Mouse (Mus musculus): Measurements from ENCODE around the gene F2r.

F2r gene

DNA sequence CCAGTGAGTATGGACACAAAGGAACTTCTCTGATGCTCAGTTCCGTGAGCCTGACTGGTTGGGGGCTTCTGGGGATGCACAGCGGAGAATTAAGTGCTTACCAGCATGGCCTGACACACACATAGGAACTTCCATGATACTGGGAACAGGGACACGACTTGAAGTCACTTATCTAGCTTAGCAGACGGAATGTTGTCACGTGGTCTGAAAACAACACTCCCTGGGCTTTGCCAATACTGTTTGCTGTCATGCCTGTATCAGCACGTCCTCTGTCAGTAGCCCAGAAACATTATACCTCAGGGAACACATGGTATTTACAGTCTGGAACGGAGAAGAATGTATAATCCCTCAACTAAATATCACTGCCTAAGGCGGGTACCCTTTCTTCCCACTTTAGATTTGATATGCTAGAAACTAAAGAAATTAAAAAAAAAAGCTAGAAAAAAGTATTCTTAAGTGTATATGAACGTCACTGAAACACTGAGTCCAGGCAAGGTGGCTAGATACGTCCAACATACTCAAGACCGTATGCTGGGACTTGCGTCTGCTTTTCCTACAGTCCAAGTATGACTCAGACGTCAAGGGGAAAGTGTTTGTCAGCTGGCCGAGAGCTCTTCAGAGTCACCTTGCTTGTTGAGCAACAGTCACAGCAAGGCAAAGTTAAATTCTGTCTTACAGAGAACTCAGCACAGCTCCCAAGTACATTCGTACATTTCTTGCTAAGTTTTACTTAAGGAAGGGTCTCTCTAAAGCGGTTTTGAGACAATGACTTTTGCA, 7.3 kb downstream of the F2r start:
- POLR2A ChIA-PET = interaction anchor here (0.6 to 1.7 kb wide), 14 partner anchors 8 to 147 kb away, joined by 3 to 6 read pairs (median 3); no protein-coding TSS in a partner anchor
- CTCF ChIA-PET = interaction anchor here in 1 of 4 experiments (0.6 kb wide), 2 partner anchors 11 to 463 kb away, joined by 3 to 6 read pairs; no protein-coding TSS in a partner anchor

DNA sequence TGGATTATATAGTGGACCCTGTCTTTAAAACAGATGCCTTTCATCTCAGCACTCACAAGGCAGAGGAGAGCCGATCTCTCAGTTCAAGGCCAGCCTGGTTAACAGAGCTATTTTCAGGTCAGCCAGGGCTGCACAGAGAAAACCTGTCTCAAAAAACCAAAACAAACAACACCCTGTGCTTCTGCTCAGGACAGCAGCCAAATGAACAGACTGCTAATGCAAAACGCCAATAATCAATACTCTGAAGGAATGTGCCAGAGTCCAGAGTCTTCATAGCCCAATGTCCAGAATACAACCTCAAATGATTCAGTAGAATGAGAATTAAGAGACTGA, 9.2 kb downstream of the F2r start:
- CTCF ChIA-PET = no interaction called here

DNA sequence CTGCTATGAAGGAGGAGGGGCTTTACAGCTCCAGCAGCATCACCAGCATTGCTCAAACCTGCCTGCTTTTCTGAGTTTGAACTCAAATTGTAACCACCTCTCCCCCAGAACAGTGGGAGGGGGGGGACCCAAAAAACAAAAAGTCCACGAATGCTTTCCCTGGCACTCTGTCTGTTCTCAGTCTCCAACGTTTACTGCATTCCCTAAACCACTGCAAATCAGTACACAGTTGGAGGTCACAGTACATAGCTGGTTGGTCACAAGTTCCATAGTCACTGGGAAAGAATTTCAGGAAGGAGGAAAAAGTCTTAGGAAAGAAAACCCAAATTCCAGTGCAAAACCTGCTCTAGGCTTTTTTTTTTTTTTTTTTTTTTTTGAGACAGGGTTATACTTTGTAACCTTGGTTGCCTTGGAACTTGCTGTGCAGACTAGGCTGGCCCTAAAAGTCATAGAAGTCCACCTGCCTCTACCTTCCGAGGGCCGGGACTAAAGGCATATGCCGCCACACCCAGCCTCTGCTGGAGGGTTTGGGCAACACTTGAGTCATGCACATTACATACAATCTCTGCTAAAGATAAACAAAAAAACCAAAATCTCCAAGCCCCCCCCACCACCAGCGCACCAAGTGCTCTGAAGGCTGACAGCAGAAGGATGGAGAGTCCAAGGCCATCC, 9.7 kb downstream of the F2r start:
- ChIA-PET POLR2A (interaction anchor here in 3 of 4 experiments (0.7 to 5.4 kb wide), 8 partner anchors 9 to 73 kb away, joined by 3 to 53 read pairs (median 7); partner anchors contain the start of gene F2r (in 3 of the 3)), CTCF (interaction anchor here in 2 of 4 experiments (0.6 to 0.7 kb wide), 2 partner anchors 24 to 1398 kb away, joined by 3 to 6 read pairs; no protein-coding TSS in a partner anchor)

More for the DNA sequence above, 9.2 kb downstream of the F2r start:
- POLR2A ChIA-PET = interaction anchor here in 3 of 4 experiments (0.5 to 5.4 kb wide), 8 partner anchors 9 to 46 kb away, joined by 3 to 53 read pairs (median 4); partner anchors contain the start of gene F2r (in 3 of the 3)

DNA sequence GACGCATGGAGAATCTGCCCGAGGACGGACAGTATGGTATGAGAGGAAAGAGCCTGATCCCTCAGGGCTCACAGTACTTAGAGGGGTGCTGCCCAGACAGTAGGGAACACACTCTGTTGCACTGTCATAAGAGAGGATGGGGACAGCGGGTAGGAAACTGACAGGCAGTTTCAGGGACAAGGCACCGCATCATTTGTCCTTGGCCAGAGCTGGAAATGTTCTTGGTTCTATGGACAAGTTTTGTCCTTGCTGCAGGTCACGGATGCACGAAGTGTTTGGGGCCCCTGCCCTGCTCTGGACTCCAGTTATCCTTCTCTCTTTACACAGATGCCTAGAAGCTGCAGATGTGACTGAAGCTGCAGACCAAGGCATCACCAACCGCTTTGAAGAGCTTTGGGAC, 11.3 kb downstream of the F2r start:
- ChIA-PET POLR2A (interaction anchor here in 3 of 4 experiments (1.2 to 5.4 kb wide), 9 partner anchors 9 to 72 kb away, joined by 4 to 53 read pairs (median 8); partner anchors contain the start of gene F2r (in 3 of the 3)), CTCF (no interaction called here)

DNA sequence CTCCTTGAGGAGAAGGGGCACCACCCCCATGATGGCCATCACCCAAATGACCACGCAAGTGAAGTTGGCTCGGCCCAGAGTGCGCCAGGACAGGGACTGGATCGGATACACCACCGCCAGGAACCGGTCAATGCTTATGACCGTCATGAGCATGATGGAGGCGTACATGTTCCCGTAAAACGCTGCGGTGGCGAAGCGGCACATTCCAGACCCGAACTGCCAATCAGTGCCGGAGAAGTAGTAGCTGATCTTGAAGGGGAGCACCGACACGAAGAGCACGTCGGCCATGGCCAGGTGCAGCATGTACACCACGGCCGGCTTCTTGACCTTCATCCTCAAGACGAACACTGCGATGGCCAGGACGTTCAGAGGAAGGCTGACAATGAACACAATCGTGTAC, 14.0 kb downstream of the F2r start:
- ChIA-PET POLR2A (interaction anchor here in 3 of 4 experiments (1.4 to 5.6 kb wide), 4 partner anchors 14 to 68 kb away, joined by 4 to 61 read pairs (median 20); partner anchors contain the start of gene F2r (in 3 of the 3)), CTCF (no interaction called here)

DNA sequence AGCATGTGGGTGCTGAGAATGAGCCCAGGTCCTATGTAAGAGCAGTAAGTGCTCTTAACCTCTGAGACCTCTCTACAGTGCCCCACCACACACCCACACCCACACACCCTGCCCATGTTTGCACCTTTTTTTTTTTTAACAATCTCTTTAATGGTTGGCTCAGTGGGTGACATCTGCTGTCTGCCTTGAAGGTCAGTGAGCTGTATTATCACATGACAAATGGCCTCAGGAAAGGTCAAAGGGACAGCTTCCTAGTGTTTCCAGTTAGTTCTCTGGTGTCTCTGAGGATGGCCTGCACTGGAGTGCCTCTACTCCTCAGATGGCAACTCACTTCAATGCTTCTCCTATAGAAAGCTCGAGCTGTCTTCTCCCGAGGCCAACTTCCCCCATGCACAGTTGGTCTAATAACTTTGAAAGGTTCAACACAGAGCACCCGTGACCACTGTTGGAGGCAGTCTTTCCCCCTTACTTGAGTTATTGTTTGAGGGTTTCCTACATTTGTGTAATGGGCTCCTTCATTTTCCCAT, 18.4 kb downstream of the F2r start:
- POLR2A ChIA-PET = interaction anchor here (0.5 to 5.6 kb wide), 16 partner anchors 8 to 1692 kb away, joined by 3 to 61 read pairs (median 3); partner anchors contain the start of gene F2r (in 3 of the 4)

DNA sequence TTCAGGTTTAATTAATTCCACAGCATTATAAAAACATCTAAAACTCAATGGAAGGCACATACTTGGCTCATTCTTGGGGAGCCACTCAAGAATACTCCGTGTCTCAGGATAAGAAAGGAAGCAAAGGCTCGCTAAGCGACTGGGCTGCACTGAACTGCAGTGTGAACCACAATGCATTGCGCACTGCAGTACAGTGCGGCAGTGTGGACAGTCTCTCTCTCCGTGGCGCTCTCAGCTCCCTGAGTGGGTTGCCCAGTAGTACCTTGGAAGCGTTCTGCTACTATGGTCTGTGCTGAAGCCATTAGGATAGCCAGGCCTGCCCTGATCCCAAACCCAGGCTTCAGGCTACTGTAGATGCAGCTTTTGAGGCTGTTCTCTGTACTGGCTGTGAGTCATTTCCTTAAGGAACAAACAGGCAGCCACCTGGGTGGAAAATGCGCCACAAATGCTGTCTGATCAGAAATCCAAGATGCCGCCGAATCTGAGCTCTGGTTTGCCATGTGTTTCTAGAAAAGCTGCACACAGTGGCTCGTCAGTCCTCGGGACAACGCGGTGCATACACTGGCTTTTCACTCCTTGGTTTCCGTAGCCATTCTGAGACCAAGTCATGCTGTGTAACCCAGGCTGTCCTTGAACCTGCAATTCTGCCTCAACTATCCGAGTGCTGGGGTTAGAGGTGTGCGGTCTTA, 19.9 kb downstream of the F2r start:
- ChIA-PET CTCF (no interaction called here), POLR2A (interaction anchor here (0.6 to 3.2 kb wide), 15 partner anchors 8 to 41 kb away, joined by 3 to 20 read pairs (median 3); partner anchors contain the start of gene F2r (in 3 of the 4))

More for the DNA sequence above, 18.4 kb downstream of the F2r start:
- CTCF ChIA-PET = interaction anchor here in 1 of 4 experiments (0.5 to 0.7 kb wide), 4 partner anchors 11 to 302 kb away, joined by 3 to 28 read pairs (median 4); partner anchors contain the start of gene F2r

DNA sequence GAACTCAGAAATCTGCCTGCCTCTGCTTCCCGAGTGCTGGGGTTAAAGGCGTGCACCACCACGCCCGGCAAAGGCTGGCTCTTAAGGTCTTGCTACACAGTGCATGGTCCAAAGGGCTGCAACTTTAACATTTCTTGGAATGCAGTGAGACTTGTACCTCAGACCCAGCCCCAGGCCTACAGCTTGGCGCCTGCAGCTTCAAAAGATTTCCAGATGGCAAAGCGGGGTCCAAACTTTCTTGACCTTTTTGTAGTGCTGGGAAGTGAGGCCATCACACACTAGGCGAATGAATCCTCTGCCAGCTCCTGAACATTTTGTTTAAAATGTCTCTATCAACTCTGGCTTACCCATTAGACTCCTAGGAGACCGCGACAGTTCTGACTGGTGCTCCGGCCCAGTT, 20.7 kb downstream of the F2r start:
- ChIA-PET POLR2A (interaction anchor here (0.6 to 3.2 kb wide), 17 partner anchors 9 to 782 kb away, joined by 3 to 20 read pairs (median 4); partner anchors contain the start of gene F2r (in 3 of the 4)), CTCF (interaction anchor here in 2 of 4 experiments (0.6 to 0.7 kb wide), 2 partner anchors 9 to 910 kb away, joined by 3 read pairs; no protein-coding TSS in a partner anchor)

DNA sequence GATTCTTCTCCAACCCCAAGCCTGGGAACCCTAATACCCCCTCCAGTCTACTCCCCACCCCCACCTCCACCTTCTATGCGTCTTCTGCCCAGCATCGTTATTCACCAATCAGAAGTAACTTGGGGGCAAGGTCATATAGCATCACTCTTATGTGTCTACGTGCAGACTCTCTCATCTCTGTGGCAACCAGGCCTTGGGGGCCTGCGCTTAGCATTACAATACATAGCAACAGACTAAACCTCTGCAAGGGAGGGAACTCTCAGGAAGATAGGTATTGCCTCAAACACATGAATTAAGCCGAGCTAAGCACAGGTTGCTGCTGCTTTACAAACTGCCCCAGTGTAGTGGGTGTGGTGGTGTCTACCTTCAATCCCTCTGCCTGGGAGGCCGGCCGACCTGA, 21.6 kb downstream of the F2r start:
- POLR2A ChIA-PET = interaction anchor here in 1 of 4 experiments (1.0 to 3.2 kb wide), 4 partner anchors 9 to 62 kb away, joined by 4 to 20 read pairs (median 4); partner anchors contain the start of gene F2r

DNA sequence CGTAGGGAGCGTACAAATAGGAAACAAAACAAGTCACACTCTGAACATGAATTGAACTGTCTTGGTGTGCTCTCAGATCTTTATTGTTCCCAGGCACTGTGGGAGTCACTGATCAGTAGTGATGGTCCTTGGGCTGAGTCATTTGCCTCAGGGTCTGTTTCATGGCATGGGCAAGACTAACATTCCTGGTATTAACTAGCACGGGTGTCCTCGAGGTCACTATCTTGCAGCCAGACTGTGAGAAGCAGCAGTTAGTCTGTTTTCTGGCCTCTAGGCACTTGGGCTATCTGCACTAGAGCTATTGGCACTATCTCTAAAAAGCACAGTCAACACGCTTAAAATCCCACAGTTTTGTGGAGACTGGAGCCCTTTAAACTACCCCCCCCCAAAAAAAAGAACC, 22.4 kb downstream of the F2r start:
- CTCF ChIA-PET = interaction anchor here in 1 of 4 experiments (0.7 kb wide), 1 partner anchor 92 kb away, joined by 3 read pairs; no protein-coding TSS in a partner anchor
- POLR2A ChIA-PET = interaction anchor here in 1 of 4 experiments (1.0 to 3.2 kb wide), 3 partner anchors 9 to 23 kb away, joined by 4 to 20 read pairs (median 4); partner anchors contain the start of gene F2r

More for the DNA sequence above, 21.6 kb downstream of the F2r start:
- CTCF ChIA-PET = no interaction called here

DNA sequence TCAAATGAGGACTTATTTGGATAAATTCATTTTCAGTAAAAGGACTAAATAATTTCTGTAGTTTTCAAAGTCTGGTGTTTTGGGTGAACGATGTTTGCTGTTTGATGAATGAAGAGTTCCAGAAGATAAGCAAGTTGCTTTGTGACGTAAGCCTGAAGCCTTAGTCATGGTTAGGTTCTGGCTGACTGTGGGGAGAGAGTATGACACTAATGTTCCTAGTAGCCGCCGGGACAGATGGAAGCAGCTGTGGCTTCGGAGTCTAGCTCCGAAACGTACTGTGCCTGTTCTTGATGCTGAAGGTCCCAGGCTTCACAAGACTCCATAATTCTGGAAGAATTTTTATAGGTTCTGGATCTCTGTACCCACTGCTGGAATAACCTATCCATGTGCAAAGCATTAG, 22.9 kb downstream of the F2r start:
- CTCF ChIA-PET = interaction anchor here in 1 of 4 experiments (0.7 kb wide), 1 partner anchor 93 kb away, joined by 3 read pairs; no protein-coding TSS in a partner anchor
- POLR2A ChIA-PET = interaction anchor here in 1 of 4 experiments (1.0 to 1.4 kb wide), 2 partner anchors 8 to 12 kb away, joined by 4 read pairs; no protein-coding TSS in a partner anchor

DNA sequence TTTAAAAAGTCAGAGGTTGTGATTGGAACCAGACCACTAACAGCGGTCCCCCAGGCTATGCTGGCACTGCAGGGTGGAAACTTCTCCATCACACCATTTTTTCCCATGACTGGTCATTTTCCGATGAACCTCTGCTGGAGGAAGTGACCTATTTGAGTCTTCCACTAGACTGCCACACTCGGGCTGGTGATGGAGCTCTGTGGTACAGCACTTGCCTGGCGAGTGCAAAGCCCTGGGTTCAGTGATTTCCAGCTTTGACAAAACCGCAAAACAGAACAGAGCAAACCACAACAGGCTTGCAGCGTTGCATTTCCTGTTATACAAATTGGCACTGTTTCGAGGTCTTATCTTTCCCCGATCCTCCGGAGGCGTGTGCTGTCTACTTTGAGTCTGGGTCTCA, 25.4 kb downstream of the F2r start:
- POLR2A ChIA-PET = interaction anchor here in 3 of 4 experiments (0.5 to 1.6 kb wide), 3 partner anchors 12 to 24 kb away, joined by 4 to 6 read pairs (median 5); no protein-coding TSS in a partner anchor
- CTCF ChIA-PET = no interaction called here

DNA sequence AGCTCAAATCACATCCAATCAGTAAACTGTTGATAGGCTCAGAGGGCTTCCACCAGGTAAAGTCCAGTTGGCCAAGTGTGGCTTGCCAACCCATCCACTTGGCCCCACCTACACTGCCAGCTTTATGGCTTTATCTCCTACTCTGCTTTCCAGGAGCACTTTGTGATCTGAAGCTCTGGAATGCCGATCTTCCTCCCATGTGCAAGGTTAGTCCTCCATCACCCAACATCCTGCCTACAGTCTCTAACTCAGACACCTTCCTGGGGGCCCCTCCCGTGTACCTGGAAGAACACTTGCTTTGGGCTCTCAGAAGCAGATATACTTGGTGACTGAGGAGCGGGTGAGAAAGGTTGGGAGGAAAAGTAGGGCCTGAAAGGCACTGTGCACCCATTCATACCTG, 26.7 kb downstream of the F2r start:
- ChIA-PET POLR2A (interaction anchor here in 2 of 4 experiments (0.7 to 1.7 kb wide), 5 partner anchors 12 to 56 kb away, joined by 3 to 6 read pairs (median 3); partner anchors contain the start of gene F2r (in 1 of the 2)), CTCF (interaction anchor here in 2 of 4 experiments (0.6 to 1.7 kb wide), 3 partner anchors 12 to 128 kb away, joined by 3 to 4 read pairs (median 4); no protein-coding TSS in a partner anchor)

DNA sequence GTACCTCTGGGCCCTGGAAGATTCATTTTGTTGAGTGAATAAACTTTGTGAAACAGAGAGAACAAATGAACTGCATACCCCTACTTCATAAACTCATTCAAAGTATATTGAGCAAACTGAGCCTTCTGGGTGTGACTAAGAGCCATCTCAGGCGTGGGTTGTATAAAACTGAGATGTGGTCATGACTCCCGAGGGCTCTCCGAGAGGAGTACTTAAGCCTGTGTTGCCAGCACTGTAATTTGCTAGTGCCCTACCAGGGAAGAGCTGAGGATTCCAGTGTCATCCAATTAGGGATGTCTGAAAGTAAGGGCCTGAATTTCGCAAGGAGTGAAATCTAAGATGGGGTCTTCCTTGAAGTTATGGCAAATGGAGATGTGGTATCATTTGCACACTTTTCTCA, 30.7 kb downstream of the F2r start:
- ChIA-PET POLR2A (interaction anchor here (0.6 to 1.5 kb wide), 6 partner anchors 9 to 153 kb away, joined by 3 to 5 read pairs (median 4); partner anchors contain the start of gene F2r (in 2 of the 4)), CTCF (no interaction called here)

DNA sequence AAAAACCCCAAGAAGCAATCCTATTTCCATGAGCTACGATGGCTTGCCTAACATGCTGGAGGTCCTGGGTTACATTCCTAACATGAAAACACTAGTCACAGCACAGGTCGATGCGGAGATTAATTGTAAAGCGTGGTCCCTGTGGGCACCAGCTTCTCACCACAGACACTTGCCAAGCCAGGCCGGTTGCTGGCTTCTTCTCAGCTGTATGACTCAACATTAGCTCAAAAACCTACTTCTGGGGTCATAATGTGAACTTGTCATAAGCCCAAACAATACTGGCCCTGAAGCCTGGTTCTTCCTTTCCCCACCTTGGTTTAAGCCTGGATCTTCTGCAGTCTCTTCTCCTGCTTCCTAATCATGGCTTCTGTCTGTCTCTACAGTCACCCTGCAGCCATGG, 33.4 kb downstream of the F2r start:
- ChIA-PET POLR2A (interaction anchor here in 1 of 4 experiments (0.9 kb wide), 1 partner anchor 13 kb away, joined by 3 read pairs; no protein-coding TSS in a partner anchor), CTCF (no interaction called here)

DNA sequence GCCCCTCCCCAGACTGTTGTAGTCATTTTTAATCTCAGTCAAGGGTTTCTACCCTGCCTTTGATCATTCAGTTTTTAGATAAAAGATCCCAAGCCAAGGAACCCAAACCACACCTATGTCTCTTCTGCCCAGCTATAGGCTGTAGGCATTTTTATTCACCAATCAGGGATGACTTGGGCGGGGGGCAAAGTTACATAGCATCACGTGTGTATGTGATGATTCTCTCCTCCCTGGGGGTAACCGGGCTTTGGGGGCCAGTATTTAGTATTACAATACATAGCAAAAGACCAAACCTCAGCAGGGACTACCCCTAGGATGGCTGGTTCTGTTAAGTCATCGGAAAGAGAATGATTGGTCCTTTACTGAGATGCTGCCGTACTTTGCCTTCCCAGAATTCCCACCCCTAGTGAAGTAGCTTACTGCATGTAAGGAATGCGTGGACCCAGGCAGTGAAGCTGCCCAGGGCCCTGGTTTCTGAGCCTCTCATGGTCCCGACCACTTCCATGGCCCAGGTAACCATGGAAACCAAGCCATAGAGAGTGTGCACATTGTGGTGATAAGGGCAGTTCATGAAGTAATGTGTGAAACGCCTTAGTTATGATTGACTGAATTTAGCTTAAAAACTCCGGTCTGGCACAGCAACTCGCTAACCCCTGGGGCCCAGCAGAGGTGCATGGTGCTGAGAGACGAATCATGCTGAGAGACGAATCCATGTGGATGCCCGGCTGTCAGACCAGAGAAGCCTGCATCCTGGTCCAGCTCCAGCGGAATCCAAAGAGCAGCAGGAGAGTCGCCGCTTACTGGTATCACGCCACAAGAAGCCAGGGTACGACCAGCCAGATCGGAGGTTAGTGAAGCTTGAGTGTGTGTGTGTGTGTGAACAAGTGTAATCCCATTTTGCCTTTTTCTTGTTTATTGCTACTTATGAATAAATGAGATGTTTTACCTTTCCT, 34.8 kb downstream of the F2r start:
- ChIA-PET CTCF (no interaction called here), POLR2A (interaction anchor here in 2 of 4 experiments (0.6 to 2.5 kb wide), 5 partner anchors 14 to 150 kb away, joined by 3 to 9 read pairs (median 3); partner anchors contain the start of genes F2r (in 2 of the 2) and F2rl1 (in 1 of the 2))

Data from embryonic stem cell, embryonic (primary cell).